In genomic region chr6:144041188-144041587, GRCm38 (mm10) we compare ENCODE assay signal across 26 mouse cellular contexts.
DNase-seq lines count a peak whose midpoint lies in the region; ATAC-seq and TF ChIP-seq lines count a peak whose summit lies in the region.
"Had no signal": no experiment of that assay in that cellular context is flagged by ENCODE, and none has a peak within 500 bp of the region (broad histone marks: within the 10 kb centered on the region; RNA-seq: fewer than 3 reads in every experiment).

No protein-coding gene starts in this region.

- H3K9me3 ChIP-seq in forebrain, embryonic 12.5 days: no peaks in the 10 kb centered on the region
- H3K9me3 ChIP-seq in forebrain, postnatal 0 days (ENCODE audit: low read length): no peaks in the 10 kb centered on the region
- no peaks in the 10 kb centered on the region for H3K9me3 ChIP-seq in liver, postnatal 0 days (ENCODE audit: low read length)
- no peaks in the 10 kb centered on the region for H3K9me3 ChIP-seq in liver, embryonic 11.5 days (ENCODE audit: control insufficient read depth, low read length)
- H3K9me3 ChIP-seq in neural tube, embryonic 13.5 days: no peaks in the 10 kb centered on the region
- H3K9me3 ChIP-seq: embryonic facial prominence, embryonic 13.5 days; forebrain, embryonic 15.5 days; heart, embryonic 13.5 days had no signal

- no peaks in the 10 kb centered on the region; the same call in 1 of the 2 replicates for H3K36me3 ChIP-seq in forebrain, embryonic 12.5 days (replicated peaks)
- no peaks in the 10 kb centered on the region for H3K36me3 ChIP-seq in forebrain, postnatal 0 days (ENCODE audit: insufficient read depth)
- no peaks in the 10 kb centered on the region for H3K36me3 ChIP-seq in liver, postnatal 0 days (replicated peaks; ENCODE audit: insufficient read depth, low read length)
- no peaks in the 10 kb centered on the region for H3K36me3 ChIP-seq in liver, embryonic 11.5 days (ENCODE audit: control insufficient read depth, insufficient read depth, low read length)
- no peaks in the 10 kb centered on the region for H3K36me3 ChIP-seq in neural tube, embryonic 13.5 days
- H3K36me3 ChIP-seq: embryonic facial prominence, embryonic 13.5 days; forebrain, embryonic 15.5 days; heart, embryonic 13.5 days had no signal

- peaks cover 63% of the 10 kb centered on the region for H3K4me1 ChIP-seq in forebrain, embryonic 12.5 days
- peaks cover 7% of the 10 kb centered on the region; the same call in 1 of the 2 replicates for H3K4me1 ChIP-seq in forebrain, postnatal 0 days (ENCODE audit: insufficient read depth)
- H3K4me1 ChIP-seq in liver, postnatal 0 days (ENCODE audit: insufficient read depth): no peaks in the 10 kb centered on the region; the same call in 1 of the 2 replicates
- no peaks in the 10 kb centered on the region for H3K4me1 ChIP-seq in liver, embryonic 11.5 days (replicated peaks; ENCODE audit: control insufficient read depth, insufficient read depth, low read length)
- H3K4me1 ChIP-seq in neural tube, embryonic 13.5 days (replicated peaks): peaks cover 51% of the 10 kb centered on the region

- no peaks in the 10 kb centered on the region for H3K27me3 ChIP-seq in forebrain, embryonic 12.5 days
- no peaks in the 10 kb centered on the region for H3K27me3 ChIP-seq in forebrain, postnatal 0 days (ENCODE audit: insufficient read depth, low read length)
- no peaks in the 10 kb centered on the region for H3K27me3 ChIP-seq in liver, postnatal 0 days (ENCODE audit: insufficient read depth, low read length)
- no peaks in the 10 kb centered on the region for H3K27me3 ChIP-seq in liver, embryonic 11.5 days (replicated peaks; ENCODE audit: control insufficient read depth, insufficient read depth, low read length)
- no peaks in the 10 kb centered on the region for H3K27me3 ChIP-seq in neural tube, embryonic 13.5 days
- H3K27me3 ChIP-seq: embryonic facial prominence, embryonic 13.5 days; forebrain, embryonic 15.5 days; heart, embryonic 13.5 days had no signal

- H3K4me3 ChIP-seq in forebrain, embryonic 12.5 days (replicated peaks): no peak overlapping the region
- no peak overlapping the region for H3K4me3 ChIP-seq in forebrain, postnatal 0 days (ENCODE audit: low read depth, low read length)
- no peak overlapping the region for H3K4me3 ChIP-seq in liver, postnatal 0 days (ENCODE audit: low read depth, low read length)
- no peak overlapping the region for H3K4me3 ChIP-seq in liver, embryonic 11.5 days (ENCODE audit: low read depth, low read length)
- H3K4me3 ChIP-seq in neural tube, embryonic 13.5 days: no peak overlapping the region
- H3K4me3 ChIP-seq: embryonic facial prominence, embryonic 13.5 days; erythroblast, embryonic 14.5 days; forebrain, embryonic 15.5 days; heart, embryonic 13.5 days; left cerebral cortex, adult 2 months had no signal

- 35% methylated on average over 5 of the region's 5 CpGs for WGBS in forebrain, embryonic 12.5 days
- 38% methylated on average over 5 of the region's 5 CpGs for WGBS in forebrain, postnatal 0 days
- 57% methylated on average over 5 of the region's 5 CpGs for WGBS in liver, postnatal 0 days (ENCODE audit: insufficient replicate concordance)
- WGBS in liver, embryonic 11.5 days: 72% methylated on average over 5 of the region's 5 CpGs
- WGBS in neural tube, embryonic 13.5 days: 61% methylated on average over 5 of the region's 5 CpGs

- H3K9ac ChIP-seq in forebrain, embryonic 12.5 days: no peak overlapping the region
- no peak overlapping the region for H3K9ac ChIP-seq in forebrain, postnatal 0 days
- no peak overlapping the region for H3K9ac ChIP-seq in liver, postnatal 0 days (replicated peaks)
- no peak overlapping the region for H3K9ac ChIP-seq in liver, embryonic 11.5 days (ENCODE audit: low read depth, low read length)
- no peak overlapping the region for H3K9ac ChIP-seq in neural tube, embryonic 13.5 days
- H3K9ac ChIP-seq: embryonic facial prominence, embryonic 13.5 days; forebrain, embryonic 15.5 days; heart, embryonic 13.5 days; liver, embryonic 14.5 days had no signal

- H3K4me2 ChIP-seq in forebrain, embryonic 12.5 days: no peak overlapping the region
- no peak overlapping the region for H3K4me2 ChIP-seq in forebrain, postnatal 0 days (ENCODE audit: low read depth)
- H3K4me2 ChIP-seq in liver, postnatal 0 days (ENCODE audit: low read depth, low read length): no peak overlapping the region
- no peak overlapping the region for H3K4me2 ChIP-seq in liver, embryonic 11.5 days
- H3K4me2 ChIP-seq in neural tube, embryonic 13.5 days: no peak overlapping the region
- H3K4me2 ChIP-seq: embryonic facial prominence, embryonic 13.5 days; forebrain, embryonic 15.5 days; heart, embryonic 13.5 days had no signal

- TF ChIP-seq EP300 in liver, postnatal 0 days (IDR thresholded peaks at IDR 0.05; ENCODE audit: low read depth): no peak

- no peak for DNase-seq in forebrain, postnatal 0 days
- DNase-seq in liver, postnatal 0 days: no peak
- no peak for DNase-seq in liver, embryonic 11.5 days (ENCODE audit: low spot score)
- no peak for DNase-seq in neural tube, embryonic 10.5 days (ENCODE audit: extremely low spot score, low spot score)
- no peak for DNase-seq in natural killer cell, adult 2 months (ENCODE audit: low spot score in 2 of 2)
- DNase-seq in layer of hippocampus, postnatal 36 days: no peak
- DNase-seq: adrenal gland, postnatal 10 days; cerebellum, adult 2 months; cerebellum, postnatal 36 days; embryo, embryonic 11 days; gastrocnemius, postnatal 14 days; heart, adult 18-20 months; heart, postnatal 14 days; kidney, adult 11 months; kidney, postnatal 4 days; right cerebral cortex, postnatal 25 days had no signal

- peak overlapping the region; percentile 50; the same call in 1 of the 2 replicates for H3K27ac ChIP-seq in forebrain, embryonic 12.5 days
- H3K27ac ChIP-seq in forebrain, postnatal 0 days (ENCODE audit: low read depth, low read length): no peak overlapping the region
- H3K27ac ChIP-seq in liver, postnatal 0 days (ENCODE audit: low read depth): no peak overlapping the region
- no peak overlapping the region for H3K27ac ChIP-seq in liver, embryonic 11.5 days (ENCODE audit: low read depth, low read length)
- peak overlapping the region; percentile 35 for H3K27ac ChIP-seq in neural tube, embryonic 13.5 days (replicated peaks)
- H3K27ac ChIP-seq: embryonic facial prominence, embryonic 13.5 days; forebrain, embryonic 15.5 days; heart, embryonic 13.5 days; left cerebral cortex, adult 2 months; liver, embryonic 14.5 days had no signal

- TF ChIP-seq CTCF in forebrain, postnatal 0 days (IDR thresholded peaks at IDR 0.05; ENCODE audit: low read depth): no peak
- no peak for TF ChIP-seq CTCF in liver, postnatal 0 days (IDR thresholded peaks at IDR 0.05; ENCODE audit: low read depth)

- ATAC-seq in forebrain, embryonic 12.5 days (ENCODE audit: low FRiP score): no peak
- no peak for ATAC-seq in forebrain, postnatal 0 days
- ATAC-seq in liver, postnatal 0 days: 0 out of 2 replicates have a peak, but pooled peaks have one; percentile 40
- no peak for ATAC-seq in liver, embryonic 11.5 days (replicated peaks; ENCODE audit: low FRiP score)
- ATAC-seq in neural tube, embryonic 13.5 days (ENCODE audit: low read depth): no peak
- ATAC-seq: activated CD4-positive, CD25-positive, alpha-beta regulatory T cell, adult 4 months; forebrain, embryonic 15.5 days; midbrain, embryonic 16.5 days had no signal

Comparison
In these comparisons a context has a peak if more than half of its experiments do, and no peak if none do; other contexts are left out.
1. H3K27ac ChIP-seq: peak in forebrain, embryonic 12.5 days (single experiment) and neural tube, embryonic 13.5 days (single experiment); none in forebrain, postnatal 0 days (single experiment), liver, postnatal 0 days (single experiment) and liver, embryonic 11.5 days (single experiment).